Mouse (Mus musculus): ENCODE results near the gene Eya2. TPM values are rescaled to one million over a fixed set of nuclear protein-coding genes. Genes with fewer than 3 reads are reported as not detected.

Eya2 gene
- polyA plus RNA-seq, 1 experiment from 2014 or later, result 0.16 TPM

DNA sequence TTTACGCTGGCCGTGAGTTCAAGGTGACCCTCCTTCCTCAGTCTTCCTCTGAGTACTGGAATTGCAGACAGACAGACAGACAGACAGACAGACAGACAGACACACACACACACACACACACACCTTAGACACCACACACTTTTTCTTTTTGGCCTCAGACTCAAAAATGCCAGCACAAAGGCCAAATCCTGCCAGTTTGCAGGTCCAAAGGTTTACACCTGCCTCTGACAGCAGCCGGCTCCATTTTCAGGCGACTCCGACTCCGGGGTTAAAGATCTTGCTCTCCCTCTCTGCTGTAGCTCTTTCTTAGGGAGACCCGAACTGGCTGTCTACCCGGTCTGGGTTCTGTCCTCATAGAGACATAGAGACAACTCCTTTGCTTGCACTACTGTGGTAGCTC lies 30.7 kb upstream of the Eya2 start:
- ATAC-seq, result no peak
- Histone ChIP-seq H3K36me3 (ENCODE audit: control insufficient read depth, insufficient read depth) (no peaks in the 10 kb centered on the region), H3K27me3 (replicated peaks; ENCODE audit: control insufficient read depth, insufficient read depth, low read length) (peaks cover 14% of the 10 kb centered on the region), H3K27ac (ENCODE audit: low read depth, low read length) (no peak overlapping the region), H3K4me1 (replicated peaks; ENCODE audit: control insufficient read depth, insufficient read depth, low read length) (peaks cover 3% of the 10 kb centered on the region; the same call in 1 of the 2 replicates), H3K9ac (ENCODE audit: low read depth, low read length) (no peak overlapping the region), H3K4me3 (ENCODE audit: low read depth, low read length) (no peak overlapping the region), H3K4me2 (replicated peaks; ENCODE audit: low read depth) (no peak overlapping the region; the same call in 1 of the 2 replicates), H3K9me3 (ENCODE audit: control insufficient read depth) (no peaks in the 10 kb centered on the region)
- no peak for TF ChIP-seq CTCF (IDR thresholded peaks at IDR 0.05; ENCODE audit: low read depth)
- WGBS, result 57% methylated on average over 8 of the region's 8 CpGs

DNA sequence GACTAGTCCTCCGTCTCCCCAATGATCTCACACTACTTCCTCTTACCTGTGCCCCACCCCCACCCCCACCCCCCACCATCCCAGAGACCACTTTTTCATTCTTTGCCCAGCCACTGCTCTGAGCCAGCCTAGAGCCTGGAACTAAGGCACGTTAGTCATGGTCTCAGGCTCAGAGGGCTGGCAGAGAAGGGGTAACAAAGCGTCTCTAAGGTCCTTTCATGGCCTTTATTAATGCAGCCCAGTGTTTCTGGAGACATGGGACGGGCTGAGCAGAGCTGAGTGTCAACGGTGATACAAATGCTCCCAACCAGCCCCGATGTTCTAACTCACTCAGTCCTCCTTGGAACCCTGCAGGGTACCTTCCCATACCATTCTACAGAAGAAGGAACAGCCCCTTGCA lies 30.2 kb upstream of the Eya2 start:
- Histone ChIP-seq H3K9me3 (ENCODE audit: control insufficient read depth) (no peaks in the 10 kb centered on the region), H3K4me1 (replicated peaks; ENCODE audit: control insufficient read depth, insufficient read depth, low read length) (peaks cover 3% of the 10 kb centered on the region; the same call in 1 of the 2 replicates), H3K4me3 (ENCODE audit: low read depth, low read length) (no peak overlapping the region), H3K36me3 (ENCODE audit: control insufficient read depth, insufficient read depth) (no peaks in the 10 kb centered on the region), H3K27me3 (replicated peaks; ENCODE audit: control insufficient read depth, insufficient read depth, low read length) (peaks cover 14% of the 10 kb centered on the region), H3K27ac (ENCODE audit: low read depth, low read length) (no peak overlapping the region), H3K4me2 (replicated peaks; ENCODE audit: low read depth) (no peak overlapping the region), H3K9ac (ENCODE audit: low read depth, low read length) (no peak overlapping the region)
- ATAC-seq, result no peak
- TF ChIP-seq CTCF (IDR thresholded peaks at IDR 0.05; ENCODE audit: low read depth), result no peak
- WGBS, result 65% methylated on average over 6 of the region's 6 CpGs

DNA sequence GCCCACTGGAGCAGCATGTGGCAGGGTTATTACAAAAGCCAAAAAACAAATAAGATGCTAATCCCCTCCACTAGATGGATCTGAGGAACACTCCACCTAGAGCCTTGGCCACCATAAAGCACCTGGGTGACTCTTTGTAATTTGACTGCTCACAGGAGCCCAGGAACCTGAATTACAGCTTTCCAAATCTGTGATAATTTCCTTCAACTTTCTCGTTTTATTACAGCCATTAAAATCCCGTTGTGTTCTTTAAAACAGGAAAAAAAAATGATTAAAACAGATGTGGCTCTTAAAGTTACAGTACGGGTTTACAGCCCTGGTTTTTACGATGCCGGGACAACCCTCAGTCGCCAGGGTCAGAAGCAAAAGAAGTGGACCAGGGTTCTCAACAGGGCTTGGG lies 27.9 kb upstream of the Eya2 start:
- Histone ChIP-seq H3K4me3 (ENCODE audit: low read depth, low read length) (no peak overlapping the region), H3K4me1 (replicated peaks; ENCODE audit: control insufficient read depth, insufficient read depth, low read length) (peaks cover 3% of the 10 kb centered on the region; the same call in 1 of the 2 replicates), H3K9me3 (ENCODE audit: control insufficient read depth) (no peaks in the 10 kb centered on the region), H3K27me3 (replicated peaks; ENCODE audit: control insufficient read depth, insufficient read depth, low read length) (peaks cover 14% of the 10 kb centered on the region), H3K4me2 (replicated peaks; ENCODE audit: low read depth) (no peak overlapping the region), H3K27ac (ENCODE audit: low read depth, low read length) (no peak overlapping the region), H3K9ac (ENCODE audit: low read depth, low read length) (no peak overlapping the region), H3K36me3 (ENCODE audit: control insufficient read depth, insufficient read depth) (no peaks in the 10 kb centered on the region)
- WGBS, result 36% methylated on average over 6 of the region's 6 CpGs
- no peak for TF ChIP-seq CTCF (IDR thresholded peaks at IDR 0.05; ENCODE audit: low read depth)
- no peak for ATAC-seq

DNA sequence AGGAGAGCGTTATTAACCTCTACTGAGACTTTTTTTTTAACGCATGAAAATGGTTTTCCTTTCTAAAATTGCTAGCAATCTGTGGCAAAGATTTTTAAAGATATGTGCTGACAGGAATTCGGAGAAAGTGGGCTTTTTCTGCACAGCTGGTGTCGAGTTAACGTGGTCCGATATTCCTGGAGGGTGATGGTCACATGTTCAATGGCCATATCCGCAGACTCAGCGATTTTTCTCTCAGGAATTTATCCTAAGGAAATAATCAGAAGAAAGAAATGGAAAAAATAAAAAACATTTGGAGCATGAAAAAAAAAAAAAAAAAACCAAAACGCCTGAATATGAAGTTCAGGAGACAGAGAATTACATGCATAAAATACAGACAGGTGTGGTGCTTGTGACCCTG lies 27.0 kb upstream of the Eya2 start:
- H3K9me3 ChIP-seq (ENCODE audit: control insufficient read depth), result no peaks in the 10 kb centered on the region
- WGBS, result 76% methylated on average over 9 of the region's 9 CpGs

DNA sequence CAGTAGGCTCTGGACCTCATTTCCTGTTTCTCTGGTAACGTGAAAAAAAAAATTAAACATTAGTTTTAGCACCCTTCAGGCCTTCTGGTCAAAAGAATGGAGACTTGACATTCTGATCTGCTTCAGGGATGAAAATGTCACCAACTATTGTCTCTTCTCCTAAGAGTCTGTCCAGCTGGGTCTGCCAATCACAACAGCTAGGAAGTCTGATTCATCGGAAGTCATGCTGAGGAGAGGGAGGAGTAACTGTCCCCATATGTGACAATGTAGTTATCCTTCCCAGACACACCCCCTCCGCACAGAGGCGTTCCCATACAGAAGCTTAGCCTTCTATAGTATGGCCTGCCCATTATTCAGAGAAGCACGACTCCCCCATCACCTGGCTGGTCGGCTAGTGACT lies 25.9 kb upstream of the Eya2 start:
- TF ChIP-seq CTCF (IDR thresholded peaks at IDR 0.05; ENCODE audit: low read depth), result no peak
- WGBS, result 70% methylated on average over 6 of the region's 6 CpGs
- H3K9me3 ChIP-seq (ENCODE audit: control insufficient read depth), result no peaks in the 10 kb centered on the region
- 0 out of 2 replicates have a peak, but pooled peaks cover 2% of the 10 kb centered on the region for H3K27me3 ChIP-seq (replicated peaks; ENCODE audit: control insufficient read depth, insufficient read depth, low read length)
- peaks cover 3% of the 10 kb centered on the region; the same call in 1 of the 2 replicates for H3K4me1 ChIP-seq (replicated peaks; ENCODE audit: control insufficient read depth, insufficient read depth, low read length)
- no peak for ATAC-seq
- H3K4me3 ChIP-seq (ENCODE audit: low read depth, low read length), result no peak overlapping the region
- H3K9ac ChIP-seq (ENCODE audit: low read depth, low read length), result no peak overlapping the region
- H3K36me3 ChIP-seq (ENCODE audit: control insufficient read depth, insufficient read depth), result no peaks in the 10 kb centered on the region
- H3K4me2 ChIP-seq (replicated peaks; ENCODE audit: low read depth), result no peak overlapping the region
- no peak overlapping the region for H3K27ac ChIP-seq (ENCODE audit: low read depth, low read length)

More for the DNA sequence above, 27.0 kb upstream of the Eya2 start:
- Histone ChIP-seq H3K27ac (ENCODE audit: low read depth, low read length) (no peak overlapping the region), H3K27me3 (replicated peaks; ENCODE audit: control insufficient read depth, insufficient read depth, low read length) (peaks cover 13% of the 10 kb centered on the region), H3K36me3 (ENCODE audit: control insufficient read depth, insufficient read depth) (no peaks in the 10 kb centered on the region), H3K4me1 (replicated peaks; ENCODE audit: control insufficient read depth, insufficient read depth, low read length) (peaks cover 3% of the 10 kb centered on the region; the same call in 1 of the 2 replicates), H3K9ac (ENCODE audit: low read depth, low read length) (no peak overlapping the region), H3K4me2 (replicated peaks; ENCODE audit: low read depth) (no peak overlapping the region), H3K4me3 (ENCODE audit: low read depth, low read length) (no peak overlapping the region)
- no peak for ATAC-seq
- no peak for TF ChIP-seq CTCF (IDR thresholded peaks at IDR 0.05; ENCODE audit: low read depth)

DNA sequence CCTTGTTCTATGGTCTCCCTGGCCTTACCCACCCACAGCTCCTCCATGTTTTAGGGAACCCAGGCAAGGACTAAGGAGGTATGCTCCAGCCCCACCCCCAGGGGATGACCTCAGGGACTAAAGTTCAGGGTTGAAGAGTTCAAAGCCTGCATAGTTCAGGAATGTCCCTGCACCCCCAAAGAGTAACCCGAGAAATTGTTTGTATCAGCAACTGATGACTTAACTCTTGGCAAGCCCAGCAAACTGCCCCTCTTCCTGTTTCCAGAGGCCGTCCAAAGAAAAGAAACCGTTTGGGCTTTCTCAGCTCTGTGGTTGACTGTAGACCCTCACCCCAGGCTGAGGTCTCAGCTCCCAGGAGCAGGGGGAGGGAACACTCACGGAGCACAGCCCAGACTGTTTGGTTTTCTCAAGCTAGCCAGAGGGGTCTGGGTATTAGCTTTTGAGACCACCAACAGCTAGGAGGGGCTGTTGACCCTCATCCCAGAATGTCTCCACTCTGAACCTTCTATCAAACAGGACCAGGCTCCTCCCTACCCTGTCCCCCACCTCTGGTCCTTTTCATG lies 23.5 kb upstream of the Eya2 start:
- Histone ChIP-seq H3K36me3 (ENCODE audit: control insufficient read depth, insufficient read depth) (no peaks in the 10 kb centered on the region), H3K27ac (ENCODE audit: low read depth, low read length) (no peak overlapping the region), H3K4me3 (ENCODE audit: low read depth, low read length) (no peak overlapping the region), H3K9me3 (ENCODE audit: control insufficient read depth) (no peaks in the 10 kb centered on the region), H3K4me1 (replicated peaks; ENCODE audit: control insufficient read depth, insufficient read depth, low read length) (no peaks in the 10 kb centered on the region), H3K9ac (ENCODE audit: low read depth, low read length) (no peak overlapping the region), H3K4me2 (replicated peaks; ENCODE audit: low read depth) (no peak overlapping the region), H3K27me3 (replicated peaks; ENCODE audit: control insufficient read depth, insufficient read depth, low read length) (no peaks in the 10 kb centered on the region)
- ATAC-seq, result no peak
- 33% methylated on average over 4 of the region's 4 CpGs for WGBS
- TF ChIP-seq CTCF (IDR thresholded peaks at IDR 0.05; ENCODE audit: low read depth), result no peak
